Mouse (Mus musculus) liver, embryonic 15.5 days (tissue): Measurements from ENCODE around the gene Olfr1402. TPM values are rescaled to one million over a fixed set of nuclear protein-coding genes. Genes with fewer than 3 reads are reported as not detected.

Source experiments
- ATAC-seq: fragments of 200-750 bp; cut with Nextera tagmentation; 2 replicates; pipeline ENCODE4 v1.8.0; 2017; ENCODE audit warnings: moderate number of reproducible peaks, mild to moderate bottlenecking, moderate library complexity; ENCODE audit not compliant: insufficient read depth
- H3K27ac ChIP-seq: fragments of 300-500 bp; sonication (generic); replicated peaks from 2 replicates; pipeline ENCODE4 v1.5.1; 2015; ENCODE audit warnings: mild to moderate bottlenecking, inconsistent platforms
- H3K27me3 ChIP-seq: fragments of 300-500 bp; sonication (generic); 2 replicates; pipeline ENCODE4 v1.6.1; 2015; ENCODE audit warnings: mild to moderate bottlenecking, inconsistent platforms
- H3K36me3 ChIP-seq: fragments of 300-500 bp; sonication (generic); replicated peaks from 2 replicates; pipeline ENCODE4 v1.6.1; 2015; ENCODE audit warnings: moderate library complexity, mild to moderate bottlenecking, inconsistent platforms
- H3K4me1 ChIP-seq: fragments of 300-500 bp; sonication (generic); replicated peaks from 2 replicates; pipeline ENCODE4 v1.6.1; 2015; ENCODE audit warnings: inconsistent platforms
- H3K4me2 ChIP-seq: fragments of 300-500 bp; sonication (generic); 2 replicates; pipeline ENCODE4 v1.6.1; 2015; ENCODE audit warnings: moderate library complexity, mild to moderate bottlenecking, inconsistent platforms
- H3K4me3 ChIP-seq: fragments of 300-500 bp; sonication (generic); replicated peaks from 2 replicates; pipeline ENCODE4 v1.5.1; 2015; ENCODE audit warnings: mild to moderate bottlenecking, inconsistent platforms
- H3K9ac ChIP-seq: fragments of 300-500 bp; sonication (generic); 2 replicates; pipeline ENCODE4 v1.6.1; 2015; ENCODE audit warnings: moderate library complexity, mild to moderate bottlenecking, inconsistent platforms
- H3K9me3 ChIP-seq: fragments of 300-500 bp; sonication (generic); replicated peaks from 2 replicates; pipeline ENCODE4 v1.6.1; 2016; ENCODE audit warnings: inconsistent platforms
- WGBS: fragments of 180-500 bp; shearing (Covaris S2); methylation state at CpG from one replicate; pipeline ENCODE4 v1.1.7; 2015; ENCODE audit warnings: mixed read lengths; ENCODE audit not compliant: insufficient replicate concordance; 5-methylcytosine and 5-hydroxymethylcytosine counted together
- polyA plus RNA-seq: library from polyadenylated mRNA; unstranded; fragments of >200 nt; fragmentation: Nextera tagmentation; extraction: Ambion mirVana; gene quantifications from 2 replicates; pipeline ENCODE4 v1.2.1, GENCODE M21; 2015

Olfr1402 gene
- polyA plus RNA-seq, result not detected in 2 replicates

GRCm38 (mm10) chr3:97421920-97422319 is at the start of gene Olfr1402:
Gene Olfr1402, minus strand, starts transcription at chr3:97422020.
- Histone ChIP-seq H3K36me3 (no peaks in the 10 kb centered on the region), H3K4me1 (no peaks in the 10 kb centered on the region), H3K9ac (no peak within 1 kb of the TSS), H3K4me3 (no peak within 1 kb of the TSS), H3K27ac (no peak within 1 kb of the TSS), H3K4me2 (no peak within 1 kb of the TSS), H3K9me3 (no peaks in the 10 kb centered on the region), H3K27me3 (no peaks in the 10 kb centered on the region)
- WGBS, result 44% methylated on average over 1 of the region's 1 CpGs
- no peak for ATAC-seq

- no peak for ATAC-seq
- 58% methylated on average over 4 of the region's 4 CpGs for WGBS
These were observed 33.5 kb upstream of the Olfr1402 start for GRCm38 (mm10) chr3:97455286-97455685.

GRCm38 (mm10) chr3:97438619-97439018 is 16.8 kb upstream of the Olfr1402 start:
- Histone ChIP-seq H3K36me3 (no peaks in the 10 kb centered on the region), H3K9ac (no peak overlapping the region), H3K4me3 (no peak overlapping the region), H3K27me3 (no peaks in the 10 kb centered on the region), H3K9me3 (no peaks in the 10 kb centered on the region), H3K4me2 (no peak overlapping the region), H3K4me1 (no peaks in the 10 kb centered on the region), H3K27ac (no peak overlapping the region)
- no peak for ATAC-seq
- 45% methylated on average over 2 of the region's 2 CpGs for WGBS

More at GRCm38 (mm10) chr3:97455286-97455685, 33.5 kb upstream of the Olfr1402 start:
- Histone ChIP-seq H3K27ac (no peak overlapping the region), H3K36me3 (no peaks in the 10 kb centered on the region), H3K4me2 (no peak overlapping the region), H3K9ac (no peak overlapping the region), H3K27me3 (no peaks in the 10 kb centered on the region), H3K4me3 (no peak overlapping the region), H3K9me3 (no peaks in the 10 kb centered on the region), H3K4me1 (no peaks in the 10 kb centered on the region)

- Histone ChIP-seq H3K9ac (no peak overlapping the region), H3K4me1 (no peaks in the 10 kb centered on the region), H3K27me3 (no peaks in the 10 kb centered on the region), H3K36me3 (no peaks in the 10 kb centered on the region), H3K9me3 (no peaks in the 10 kb centered on the region), H3K4me2 (no peak overlapping the region), H3K27ac (no peak overlapping the region), H3K4me3 (no peak overlapping the region)
- 12% methylated on average over 1 of the region's 1 CpGs for WGBS
- ATAC-seq, result no peak
These were observed 27.5 kb downstream of the Olfr1402 start for GRCm38 (mm10) chr3:97394289-97394688.

GRCm38 (mm10) chr3:97393079-97393478 is 28.7 kb downstream of the Olfr1402 start:
- no peaks in the 10 kb centered on the region for H3K9me3 ChIP-seq
- H3K27me3 ChIP-seq, result no peaks in the 10 kb centered on the region
- H3K36me3 ChIP-seq, result no peaks in the 10 kb centered on the region
- H3K9ac ChIP-seq, result no peak overlapping the region
- no peak for ATAC-seq
- no peak overlapping the region for H3K4me3 ChIP-seq
- no peak overlapping the region for H3K4me2 ChIP-seq
- H3K4me1 ChIP-seq, result no peaks in the 10 kb centered on the region
- 58% methylated on average over 5 of the region's 5 CpGs for WGBS
- H3K27ac ChIP-seq, result no peak overlapping the region

GRCm38 (mm10) chr3:97370382-97370781 is 51.4 kb downstream of the Olfr1402 start:
- no peak for ATAC-seq
- H3K9ac ChIP-seq, result no peak overlapping the region
- H3K4me3 ChIP-seq, result no peak overlapping the region
- no peaks in the 10 kb centered on the region for H3K36me3 ChIP-seq
- H3K4me2 ChIP-seq, result no peak overlapping the region
- no peaks in the 10 kb centered on the region for H3K4me1 ChIP-seq
- H3K27ac ChIP-seq, result no peak overlapping the region
- H3K27me3 ChIP-seq, result no peaks in the 10 kb centered on the region
- H3K9me3 ChIP-seq, result no peaks in the 10 kb centered on the region

GRCm38 (mm10) chr3:97363418-97364098 is 58.3 kb downstream of the Olfr1402 start:
- H3K4me3 ChIP-seq, result no peak overlapping the region
- no peak overlapping the region for H3K4me2 ChIP-seq
- H3K4me1 ChIP-seq, result no peaks in the 10 kb centered on the region
- H3K27me3 ChIP-seq, result no peaks in the 10 kb centered on the region
- WGBS, result 57% methylated on average over 3 of the region's 3 CpGs
- no peak for ATAC-seq
- H3K36me3 ChIP-seq, result no peaks in the 10 kb centered on the region
- H3K9me3 ChIP-seq, result no peaks in the 10 kb centered on the region
- H3K27ac ChIP-seq, result no peak overlapping the region
- H3K9ac ChIP-seq, result no peak overlapping the region

- Histone ChIP-seq H3K9me3 (no peaks in the 10 kb centered on the region), H3K36me3 (no peaks in the 10 kb centered on the region), H3K27ac (no peak overlapping the region), H3K4me3 (no peak overlapping the region), H3K4me2 (no peak overlapping the region), H3K4me1 (no peaks in the 10 kb centered on the region), H3K9ac (no peak overlapping the region), H3K27me3 (no peaks in the 10 kb centered on the region)
- no peak for ATAC-seq
- 53% methylated on average over 1 of the region's 1 CpGs for WGBS
These were observed 63.4 kb downstream of the Olfr1402 start for GRCm38 (mm10) chr3:97358448-97358847.

Other genes with a start within 250 kb of the Olfr1402 start
- 3.5 and 5.0 TPM in 2 replicates for gene Bcl9, start 124.1 kb downstream of the Olfr1402 start, polyA plus RNA-seq
- gene Chd1l, start 188.2 kb upstream of the Olfr1402 start, polyA plus RNA-seq, result 8.9 and 10.2 TPM in 2 replicates
- gene Fmo5, start 206.8 kb upstream of the Olfr1402 start, polyA plus RNA-seq, result 19.6 and 20.7 TPM in 2 replicates
- 1.6 TPM in 2 replicates for gene Prkab2, start 236.2 kb upstream of the Olfr1402 start, polyA plus RNA-seq